ENCODE assay signal across 8 mouse cellular contexts in genomic region chr16:50432062-50432878, GRCm38 (mm10). TPM values are rescaled to one million over a fixed set of nuclear protein-coding genes. Genes with fewer than 3 reads are reported as not detected.
DNase-seq lines count a peak whose midpoint lies in the region; ATAC-seq and TF ChIP-seq lines count a peak whose summit lies in the region.

Gene Bbx (minus strand): TSS chr16:50432390.

- under 1% methylated on average over 55 of the region's 55 CpGs for WGBS in forebrain, embryonic 10.5 days
- WGBS in heart, embryonic 15.5 days: under 1% methylated on average over 51 of the region's 55 CpGs
- WGBS in liver, embryonic 14.5 days (ENCODE audit: insufficient replicate concordance): 0% methylated on average over 54 of the region's 55 CpGs
- WGBS in neural tube, embryonic 11.5 days: under 1% methylated on average over 53 of the region's 55 CpGs
- under 1% methylated on average over 54 of the region's 55 CpGs for WGBS in stomach, postnatal 0 days

- ATAC-seq in heart, embryonic 15.5 days (replicated peaks; ENCODE audit: insufficient number of reproducible peaks, insufficient read depth, low FRiP score, low read depth): peak; percentile 98
- ATAC-seq in liver, embryonic 14.5 days (ENCODE audit: insufficient read depth): peak; percentile 96
- peak; percentile 98 for ATAC-seq in neural tube, embryonic 11.5 days (ENCODE audit: insufficient read depth, low FRiP score, low TSS enrichment)
- ATAC-seq in stomach, postnatal 0 days (ENCODE audit: low FRiP score, low TSS enrichment): peak; percentile 97

- H3K27me3 ChIP-seq in forebrain, embryonic 10.5 days (ENCODE audit: poor library complexity, severe bottlenecking): no peaks in the 10 kb centered on the region
- no peaks in the 10 kb centered on the region for H3K27me3 ChIP-seq in heart, embryonic 15.5 days
- H3K27me3 ChIP-seq in liver, embryonic 14.5 days (ENCODE audit: control insufficient read depth, insufficient read depth, low read length): no peaks in the 10 kb centered on the region
- H3K27me3 ChIP-seq in neural tube, embryonic 11.5 days (ENCODE audit: control insufficient read depth, insufficient read depth, low read length): no peaks in the 10 kb centered on the region
- H3K27me3 ChIP-seq in stomach, postnatal 0 days (ENCODE audit: control insufficient read depth, insufficient read depth, low read length): no peaks in the 10 kb centered on the region

- TF ChIP-seq EP300 in liver, embryonic 14.5 days (IDR thresholded peaks at IDR 0.05; ENCODE audit: low read depth): no peak
- TF ChIP-seq EP300 in stomach, postnatal 0 days (optimal IDR thresholded peaks at IDR 0.05): no peak

- peak within 1 kb of the TSS; percentile 82 for H3K9ac ChIP-seq in heart, embryonic 15.5 days
- H3K9ac ChIP-seq in liver, embryonic 14.5 days (replicated peaks): peak within 1 kb of the TSS; percentile 81
- peak within 1 kb of the TSS; percentile 87 for H3K9ac ChIP-seq in neural tube, embryonic 11.5 days (ENCODE audit: low read length)
- peak within 1 kb of the TSS; percentile 93 for H3K9ac ChIP-seq in stomach, postnatal 0 days (ENCODE audit: low read length)

- H3K4me3 ChIP-seq in forebrain, embryonic 10.5 days: peak within 1 kb of the TSS; percentile 93
- H3K4me3 ChIP-seq in heart, embryonic 15.5 days: peak within 1 kb of the TSS; percentile 74
- H3K4me3 ChIP-seq in liver, embryonic 14.5 days (ENCODE audit: insufficient read depth in 1 of 2, low read depth in 2 of 2, low read length in 2 of 2): peak within 1 kb of the TSS; percentile 82 to 86
- H3K4me3 ChIP-seq in neural tube, embryonic 11.5 days (ENCODE audit: low read depth, low read length): peak within 1 kb of the TSS; percentile 91
- peak within 1 kb of the TSS; percentile 95 for H3K4me3 ChIP-seq in stomach, postnatal 0 days (ENCODE audit: low read depth, low read length)

- TF ChIP-seq CTCF in liver, embryonic 14.5 days (IDR thresholded peaks at IDR 0.05; ENCODE audit: low read depth): no peak
- no peak for TF ChIP-seq CTCF in stomach, postnatal 0 days (IDR thresholded peaks at IDR 0.05; ENCODE audit: low read depth)

- H3K9me3 ChIP-seq in forebrain, embryonic 10.5 days: no peaks in the 10 kb centered on the region
- no peaks in the 10 kb centered on the region for H3K9me3 ChIP-seq in heart, embryonic 15.5 days (replicated peaks)
- no peaks in the 10 kb centered on the region for H3K9me3 ChIP-seq in liver, embryonic 14.5 days (ENCODE audit: control insufficient read depth, low read length)
- H3K9me3 ChIP-seq in neural tube, embryonic 11.5 days (ENCODE audit: control insufficient read depth, low read length): no peaks in the 10 kb centered on the region
- no peaks in the 10 kb centered on the region for H3K9me3 ChIP-seq in stomach, postnatal 0 days (ENCODE audit: control insufficient read depth, low read length)

- no peaks in the 10 kb centered on the region for H3K36me3 ChIP-seq in forebrain, embryonic 10.5 days (replicated peaks)
- H3K36me3 ChIP-seq in heart, embryonic 15.5 days: no peaks in the 10 kb centered on the region
- H3K36me3 ChIP-seq in liver, embryonic 14.5 days (replicated peaks; ENCODE audit: control insufficient read depth, insufficient read depth, low read depth): no peaks in the 10 kb centered on the region
- H3K36me3 ChIP-seq in neural tube, embryonic 11.5 days (ENCODE audit: control insufficient read depth, insufficient read depth, low read length): no peaks in the 10 kb centered on the region
- no peaks in the 10 kb centered on the region for H3K36me3 ChIP-seq in stomach, postnatal 0 days (ENCODE audit: control insufficient read depth, insufficient read depth, low read length)

- H3K4me1 ChIP-seq in forebrain, embryonic 10.5 days: peaks cover 14% of the 10 kb centered on the region
- H3K4me1 ChIP-seq in heart, embryonic 15.5 days (replicated peaks): peaks cover 11% of the 10 kb centered on the region
- peaks cover 0 to 4% of the 10 kb centered on the region in 2 experiments; a peak in 2 of 4 replicates for H3K4me1 ChIP-seq in liver, embryonic 14.5 days (replicated peaks; ENCODE audit: control insufficient read depth in 2 of 2, insufficient read depth in 2 of 2, low read length in 1 of 2)
- H3K4me1 ChIP-seq in neural tube, embryonic 11.5 days (ENCODE audit: control insufficient read depth, insufficient read depth, low read length): no peaks in the 10 kb centered on the region
- H3K4me1 ChIP-seq in stomach, postnatal 0 days (replicated peaks; ENCODE audit: control insufficient read depth, insufficient read depth): no peaks in the 10 kb centered on the region

- peak within 1 kb of the TSS; percentile 96 for H3K27ac ChIP-seq in forebrain, embryonic 10.5 days
- H3K27ac ChIP-seq in heart, embryonic 15.5 days: peak within 1 kb of the TSS; percentile 96
- H3K27ac ChIP-seq in liver, embryonic 14.5 days: peak within 1 kb of the TSS; percentile 46
- H3K27ac ChIP-seq in neural tube, embryonic 11.5 days (ENCODE audit: low read depth, low read length): peak within 1 kb of the TSS; percentile 89
- H3K27ac ChIP-seq in stomach, postnatal 0 days (replicated peaks): peak within 1 kb of the TSS; percentile 98

- DNase-seq in CD8-positive naive resting alpha-beta T cell, adult 2 months (ENCODE audit: low read depth in 2 of 2, low spot score in 2 of 2): peak; percentile 92 to 96
- peak; percentile 85 for DNase-seq in c-Kit-positive CD71-negative TER-119-negative erythroid progenitor cells, embryonic 14.5 days (ENCODE audit: low read depth)
- DNase-seq in forebrain, embryonic 10.5 days (ENCODE audit: extremely low spot score, low spot score): peak; percentile 88
- DNase-seq in kidney, postnatal 25 days: peak; percentile 96 to 98
- peak; percentile 82 to 86 (median 83) for DNase-seq in liver, embryonic 14.5 days (ENCODE audit: low read depth in 3 of 3, low spot score in 3 of 3)
- peak; percentile 94 for DNase-seq in neural tube, embryonic 11.5 days (ENCODE audit: low spot score)
- peak; percentile 92 for DNase-seq in stomach, postnatal 0 days (ENCODE audit: low spot score)

- H3K4me2 ChIP-seq in heart, embryonic 15.5 days: peak within 1 kb of the TSS; percentile 98
- H3K4me2 ChIP-seq in liver, embryonic 14.5 days (ENCODE audit: low read depth): peak within 1 kb of the TSS; percentile 100
- H3K4me2 ChIP-seq in neural tube, embryonic 11.5 days (ENCODE audit: low read depth): peak within 1 kb of the TSS; percentile 100
- H3K4me2 ChIP-seq in stomach, postnatal 0 days (replicated peaks; ENCODE audit: low read depth): peak within 1 kb of the TSS; percentile 97

RNA-seq across cellular contexts. Expression of gene Bbx, which starts in this region (rescaled TPM):
- 39.1 and 39.4 TPM in 2 replicates for polyA plus RNA-seq in forebrain, embryonic 10.5 days (2016; fragmentation: Nextera tagmentation; extraction: Ambion mirVana)
- 32.8 and 33.4 TPM in 2 replicates for polyA plus RNA-seq in heart, embryonic 15.5 days (2015; fragmentation: Nextera tagmentation; extraction: Ambion mirVana)
- 1.3 and 1.8 TPM in 2 replicates for polyA plus RNA-seq in liver, embryonic 14.5 days (2012; rRNA removed)
- 3.4 TPM in 2 replicates for polyA plus RNA-seq in liver, embryonic 14.5 days (2014; fragmentation: Nextera tagmentation; extraction: Ambion mirVana)
- polyA plus RNA-seq in neural tube, embryonic 11.5 days (2014; fragmentation: Nextera tagmentation; extraction: Ambion mirVana): 24.0 and 24.6 TPM in 2 replicates
- 17.9 TPM in 2 replicates for polyA plus RNA-seq in stomach, postnatal 0 days (2015; fragmentation: Nextera tagmentation; extraction: Ambion mirVana)

Comparison
In these comparisons a context has a peak if more than half of its experiments do, and no peak if none do; other contexts are left out.
1. Peak in every context shown above with its lines: DNase-seq, ATAC-seq, H3K4me3 ChIP-seq and H3K27ac ChIP-seq.
2. H3K27ac ChIP-seq: peak in every context shown above with its lines; median percentile 98 in stomach, postnatal 0 days; 96 in forebrain, embryonic 10.5 days; 96 in heart, embryonic 15.5 days; 89 in neural tube, embryonic 11.5 days; 46 in liver, embryonic 14.5 days.